Mouse (Mus musculus) intestine, embryonic 14.5 days (tissue): Measurements from ENCODE around the gene Mycbp. TPM values are rescaled to one million over a fixed set of nuclear protein-coding genes. Genes with fewer than 3 reads are reported as not detected.

Experiments used
- ATAC-seq: fragments of 200-750 bp; cut with Nextera tagmentation; replicated peaks from 2 replicates; pipeline ENCODE4 v1.8.0; 2017; ENCODE audit warnings: low read depth, moderate number of reproducible peaks, moderate TSS enrichment, moderate library complexity; ENCODE audit not compliant: low FRiP score, low TSS enrichment
- DNase-seq: peaks from one replicate; pipeline ENCODE4 v3.0.0-alpha.2; 2018; ENCODE audit warnings: low spot score
- H3K27ac ChIP-seq: fragments of 300-500 bp; sonication (generic); 2 replicates; pipeline ENCODE4 v1.5.1; 2014; ENCODE audit warnings: low read depth, mild to moderate bottlenecking, control low read depth
- H3K27me3 ChIP-seq: fragments of 300-500 bp; sonication (generic); replicated peaks from 2 replicates; pipeline ENCODE4 v1.6.1; 2014; ENCODE audit warnings: low read length, control low read depth; ENCODE audit not compliant: control insufficient read depth, insufficient read depth
- H3K36me3 ChIP-seq: fragments of 300-500 bp; sonication (generic); 2 replicates; pipeline ENCODE4 v1.6.1; 2014; ENCODE audit warnings: low read length, control low read depth; ENCODE audit not compliant: control insufficient read depth, insufficient read depth
- H3K4me1 ChIP-seq: fragments of 300-500 bp; sonication (generic); replicated peaks from 2 replicates; pipeline ENCODE4 v1.6.1; 2014; ENCODE audit warnings: low read length, control low read depth, mixed read lengths; ENCODE audit not compliant: control insufficient read depth, insufficient read depth
- H3K4me2 ChIP-seq: fragments of 300-500 bp; sonication (generic); 2 replicates; pipeline ENCODE4 v1.6.1; 2014; ENCODE audit warnings: low read length
- H3K4me3 ChIP-seq: fragments of 300-500 bp; sonication (generic); 2 replicates; pipeline ENCODE4 v1.5.1; 2014; ENCODE audit warnings: low read depth, low read length, control low read depth, mixed read lengths
- H3K9ac ChIP-seq: fragments of 300-500 bp; sonication (generic); 2 replicates; pipeline ENCODE4 v1.6.1; 2014; ENCODE audit warnings: mild to moderate bottlenecking, low read length
- H3K9me3 ChIP-seq: fragments of 300-500 bp; sonication (generic); 2 replicates; pipeline ENCODE4 v1.6.1; 2016; ENCODE audit warnings: low read length, control low read depth; ENCODE audit not compliant: control insufficient read depth
- WGBS: fragments of 180-500 bp; shearing (Covaris S2); extraction: QIAGEN DNeasy Blood & Tissue Kit; methylation state at CpG from one replicate; pipeline ENCODE4 v1.1.7; 2014; 5-methylcytosine and 5-hydroxymethylcytosine counted together
- polyA plus RNA-seq: library from polyadenylated mRNA; unstranded; fragments of >200 nt; fragmentation: Nextera tagmentation; extraction: Ambion mirVana; gene quantifications from 2 replicates; pipeline ENCODE4 v1.2.1, GENCODE M21; 2014

The Mycbp gene
- polyA plus RNA-seq, 1 experiment from 2014 or later, result 97.8 TPM

DNA sequence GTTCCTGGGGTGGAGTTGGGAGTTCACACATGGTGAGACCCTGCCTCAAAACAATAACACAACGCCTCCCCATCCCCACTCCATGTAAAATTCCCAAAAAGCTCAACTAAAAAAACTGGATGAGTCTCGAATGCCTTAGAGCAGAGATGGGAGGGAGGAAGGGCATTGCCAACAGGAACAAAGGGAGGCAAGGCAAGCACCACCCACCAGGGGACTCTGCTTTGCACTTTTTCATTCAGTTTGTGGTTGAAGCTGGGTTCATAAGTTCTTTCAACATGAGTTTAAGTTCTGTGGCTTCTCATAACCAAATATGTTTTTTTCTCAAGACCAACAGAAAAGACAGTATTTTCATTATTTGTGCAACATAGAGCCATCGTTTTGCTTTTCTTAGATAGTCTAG is 1.2 kb upstream of the Mycbp start:
- DNase-seq, result no peak
- Histone ChIP-seq H3K4me3 (no peak overlapping the region), H3K4me2 (no peak overlapping the region), H3K9me3 (no peaks in the 10 kb centered on the region), H3K4me1 (peaks cover 10% of the 10 kb centered on the region), H3K9ac (no peak overlapping the region), H3K36me3 (peaks cover under 1% of the 10 kb centered on the region), H3K27ac (no peak overlapping the region), H3K27me3 (no peaks in the 10 kb centered on the region)
- no peak for ATAC-seq
- 80% methylated on average over 3 of the region's 3 CpGs for WGBS

DNA sequence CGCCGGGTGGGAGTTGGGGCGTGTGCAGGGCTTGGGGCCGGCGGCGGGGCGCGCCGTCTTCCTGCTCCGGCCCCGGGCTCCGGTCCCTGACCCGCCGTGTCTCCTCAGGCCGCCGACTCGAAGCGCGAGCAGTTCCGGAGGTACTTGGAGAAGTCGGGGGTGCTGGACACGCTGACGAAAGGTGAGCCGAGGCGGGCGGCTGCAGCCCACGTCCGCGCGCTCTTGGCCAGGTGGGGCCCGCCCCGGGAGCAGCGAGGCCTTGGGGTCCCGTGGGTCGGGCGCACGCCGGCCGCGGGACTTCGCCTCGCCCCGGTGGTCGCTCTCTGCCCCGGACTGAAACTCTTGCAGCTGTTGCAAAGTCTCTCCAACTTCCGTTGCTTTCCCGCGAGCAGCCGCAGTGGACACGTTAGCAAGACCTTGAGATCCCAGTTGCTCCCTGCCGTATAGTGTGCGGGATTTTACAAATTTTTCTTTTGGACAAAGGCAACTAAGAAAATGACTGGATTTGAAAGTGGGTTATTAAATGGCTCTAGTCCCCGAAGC is 565 bp downstream of the Mycbp start:
- Histone ChIP-seq H3K27ac (peak overlapping the region; percentile 83), H3K4me2 (peak overlapping the region; percentile 72), H3K4me1 (peaks cover 10% of the 10 kb centered on the region), H3K36me3 (peaks cover 16% of the 10 kb centered on the region), H3K9me3 (no peaks in the 10 kb centered on the region), H3K27me3 (no peaks in the 10 kb centered on the region), H3K9ac (peak overlapping the region; percentile 65), H3K4me3 (peak overlapping the region; percentile 71)
- ATAC-seq (no peak), DNase-seq (no peak)
- under 1% methylated on average over 52 of the region's 53 CpGs for WGBS

DNA sequence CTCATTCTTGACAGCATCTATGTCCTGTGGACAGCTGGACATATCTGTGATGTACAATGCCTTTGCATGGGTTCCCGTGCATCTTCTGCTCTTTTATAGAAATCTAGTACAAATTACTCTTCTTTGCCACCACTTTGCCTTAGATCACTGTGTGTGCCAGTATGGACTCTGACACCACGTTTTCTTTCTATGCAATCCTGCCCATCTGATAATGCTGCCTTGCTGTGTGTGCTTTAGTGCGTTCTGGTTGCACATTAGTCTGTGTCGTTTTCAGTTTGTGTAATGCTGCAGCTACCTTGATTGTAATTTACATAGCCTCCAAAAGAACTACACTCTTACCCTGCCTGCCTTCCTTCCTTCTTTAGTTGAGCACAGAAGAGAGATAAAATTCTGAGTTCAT is 6.9 kb downstream of the Mycbp start:
- Histone ChIP-seq H3K36me3 (peaks cover 46% of the 10 kb centered on the region), H3K4me3 (no peak overlapping the region), H3K27me3 (no peaks in the 10 kb centered on the region), H3K9ac (no peak overlapping the region), H3K27ac (no peak overlapping the region), H3K4me1 (peaks cover 3% of the 10 kb centered on the region), H3K9me3 (no peaks in the 10 kb centered on the region), H3K4me2 (no peak overlapping the region)
- ATAC-seq, result no peak
- WGBS, result 88% methylated on average over 4 of the region's 4 CpGs
- no peak for DNase-seq

DNA sequence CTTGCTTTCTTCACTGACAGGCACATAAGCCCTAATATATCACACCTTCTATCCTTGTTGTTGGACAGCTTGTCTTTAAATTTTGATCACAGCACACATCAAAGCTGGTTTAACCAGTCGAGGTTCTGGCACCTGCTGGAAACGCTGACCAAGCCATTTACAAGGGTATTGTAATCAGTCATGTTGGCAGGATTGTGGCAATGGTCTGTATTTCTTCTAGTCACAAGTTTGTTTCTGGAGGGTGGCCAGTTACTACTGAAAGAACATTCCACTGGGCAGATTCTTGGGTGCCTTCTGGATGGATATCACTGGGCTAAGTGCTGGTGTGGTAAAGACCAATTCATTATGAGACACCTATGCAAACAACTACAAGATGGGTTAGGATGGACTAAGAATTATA is 7.8 kb downstream of the Mycbp start:
- H3K9me3 ChIP-seq, result no peaks in the 10 kb centered on the region
- 60% methylated on average over 2 of the region's 2 CpGs for WGBS
- H3K27me3 ChIP-seq, result no peaks in the 10 kb centered on the region
- H3K4me2 ChIP-seq, result no peak overlapping the region
- H3K4me3 ChIP-seq, result no peak overlapping the region
- DNase-seq, result no peak
- no peak overlapping the region for H3K27ac ChIP-seq
- H3K9ac ChIP-seq, result no peak overlapping the region
- ATAC-seq, result no peak
- no peaks in the 10 kb centered on the region; the same call in 1 of the 2 replicates for H3K4me1 ChIP-seq
- H3K36me3 ChIP-seq, result peaks cover 46% of the 10 kb centered on the region

DNA sequence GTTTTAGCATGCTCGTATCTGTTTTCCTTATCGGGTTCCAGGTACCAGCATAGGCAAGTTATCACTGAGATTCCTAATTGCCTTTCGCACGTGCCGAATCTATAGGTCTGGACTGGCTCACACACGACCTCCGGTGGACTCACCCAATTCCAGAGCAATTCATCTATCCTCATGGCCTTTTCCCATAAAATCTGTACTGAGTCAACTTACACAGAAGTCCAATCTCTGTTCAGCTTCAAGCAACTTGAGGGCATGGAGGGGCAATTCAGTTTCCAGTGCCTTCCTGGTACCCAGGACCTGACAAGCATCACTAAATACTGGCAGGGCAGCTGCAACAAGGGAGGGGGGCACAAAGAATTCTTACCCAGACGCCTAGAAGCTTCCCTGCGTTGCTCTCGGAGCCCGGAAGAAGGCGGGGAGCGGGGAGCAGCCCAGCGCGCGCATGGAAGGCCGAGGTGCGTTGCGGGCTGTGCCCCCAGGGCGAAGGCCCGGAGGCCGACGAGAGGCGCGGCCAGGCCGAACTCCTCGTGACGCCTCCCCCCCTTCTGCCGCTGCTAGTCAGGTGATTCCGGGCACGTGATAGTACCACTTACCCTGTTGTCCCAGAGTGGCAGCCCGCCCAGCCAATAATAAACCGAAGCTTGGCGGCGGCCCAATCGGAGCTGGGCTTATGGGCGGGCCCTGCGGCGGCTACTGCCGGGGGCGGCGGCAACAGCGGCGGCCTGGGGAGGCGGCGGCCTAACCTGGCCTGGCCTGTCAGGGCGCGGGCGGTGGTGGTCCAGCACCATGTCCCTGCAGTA is 12.3 kb downstream of the Mycbp start, which contains the start of gene Rragc:
Gene Rragc, plus strand, starts transcription at position 699 of the 800 bp plus-strand sequence.
- WGBS, result under 1% methylated on average over 48 of the region's 49 CpGs
- DNase-seq (peak; percentile 100), ATAC-seq (peak; percentile 99)
- Histone ChIP-seq H3K4me3 (peak within 1 kb of the TSS; percentile 95), H3K27ac (peak within 1 kb of the TSS; percentile 73), H3K9me3 (no peaks in the 10 kb centered on the region), H3K27me3 (no peaks in the 10 kb centered on the region), H3K9ac (peak within 1 kb of the TSS; percentile 82), H3K36me3 (peaks cover 33% of the 10 kb centered on the region), H3K4me1 (peaks cover 9% of the 10 kb centered on the region), H3K4me2 (peak within 1 kb of the TSS; percentile 73)

DNA sequence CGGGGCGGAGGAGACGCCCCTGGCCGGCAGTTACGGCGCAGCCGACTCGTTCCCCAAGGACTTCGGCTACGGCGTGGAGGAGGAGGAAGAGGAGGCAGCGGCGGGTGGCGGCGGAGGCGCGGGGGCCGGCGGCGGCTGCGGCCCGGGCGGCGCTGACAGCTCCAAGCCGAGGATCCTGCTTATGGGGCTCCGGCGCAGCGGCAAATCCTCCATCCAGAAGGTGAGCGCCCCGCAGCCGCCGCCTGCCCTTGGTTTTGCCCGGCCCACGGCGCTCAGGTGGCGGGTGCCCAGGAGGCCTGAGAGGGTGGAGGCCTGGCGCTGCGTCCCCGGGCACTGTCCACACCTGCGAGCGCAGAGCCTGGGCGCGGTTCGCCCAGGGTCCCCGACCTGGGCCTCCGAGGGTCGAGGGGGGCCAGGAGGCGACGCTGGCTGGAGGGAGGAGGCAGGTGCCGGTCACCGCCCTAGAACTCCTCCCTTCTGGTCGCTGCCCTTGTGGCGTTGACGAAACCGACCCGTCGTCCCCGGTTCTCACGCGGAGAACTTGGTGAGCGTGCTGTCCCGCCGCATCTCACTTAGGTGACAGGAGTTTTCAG is 13.0 kb downstream of the Mycbp start, which contains the start of gene 4930535I16Rik:
Gene 4930535I16Rik, minus strand, starts transcription at position 475 of the 593 bp plus-strand sequence.
- H3K4me3 ChIP-seq, result peak within 1 kb of the TSS; percentile 95
- peaks cover 33% of the 10 kb centered on the region for H3K36me3 ChIP-seq
- peak within 1 kb of the TSS; percentile 82 for H3K9ac ChIP-seq
- ATAC-seq (peak; percentile 57), DNase-seq (no peak)
- H3K27ac ChIP-seq, result peak within 1 kb of the TSS; percentile 73
- H3K9me3 ChIP-seq, result no peaks in the 10 kb centered on the region
- WGBS, result under 1% methylated on average over 56 of the region's 63 CpGs
- peak within 1 kb of the TSS; percentile 73 for H3K4me2 ChIP-seq
- peaks cover 9% of the 10 kb centered on the region for H3K4me1 ChIP-seq
- no peaks in the 10 kb centered on the region for H3K27me3 ChIP-seq

DNA sequence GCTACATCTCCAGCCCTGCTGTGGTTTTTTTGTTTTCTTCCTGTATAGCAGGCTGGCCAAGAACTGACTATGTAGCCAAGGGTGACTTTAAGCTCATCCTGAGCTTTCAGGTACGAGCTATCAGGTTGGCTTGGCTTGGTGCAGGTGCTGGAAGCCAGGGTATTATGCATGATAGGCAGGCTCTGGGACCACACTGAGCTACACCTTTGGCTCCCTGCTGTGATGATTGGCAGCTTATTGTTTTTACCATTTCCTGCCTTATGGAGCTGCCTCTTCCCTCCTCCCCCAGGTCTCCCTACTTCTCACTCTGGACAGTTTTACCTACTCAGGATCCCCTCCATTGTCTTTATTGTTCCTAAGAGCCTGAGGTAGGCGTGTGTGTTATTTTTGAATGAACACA is 14.2 kb downstream of the Mycbp start:
- peaks cover 37% of the 10 kb centered on the region for H3K36me3 ChIP-seq
- no peak overlapping the region for H3K9ac ChIP-seq
- peak overlapping the region; percentile 73 for H3K4me2 ChIP-seq
- peak overlapping the region; percentile 95 for H3K4me3 ChIP-seq
- H3K4me1 ChIP-seq, result peaks cover 9% of the 10 kb centered on the region
- ATAC-seq, result no peak
- no peak for DNase-seq
- no peaks in the 10 kb centered on the region for H3K9me3 ChIP-seq
- no peaks in the 10 kb centered on the region for H3K27me3 ChIP-seq
- WGBS, result 73% methylated on average over 2 of the region's 2 CpGs
- no peak overlapping the region for H3K27ac ChIP-seq

DNA sequence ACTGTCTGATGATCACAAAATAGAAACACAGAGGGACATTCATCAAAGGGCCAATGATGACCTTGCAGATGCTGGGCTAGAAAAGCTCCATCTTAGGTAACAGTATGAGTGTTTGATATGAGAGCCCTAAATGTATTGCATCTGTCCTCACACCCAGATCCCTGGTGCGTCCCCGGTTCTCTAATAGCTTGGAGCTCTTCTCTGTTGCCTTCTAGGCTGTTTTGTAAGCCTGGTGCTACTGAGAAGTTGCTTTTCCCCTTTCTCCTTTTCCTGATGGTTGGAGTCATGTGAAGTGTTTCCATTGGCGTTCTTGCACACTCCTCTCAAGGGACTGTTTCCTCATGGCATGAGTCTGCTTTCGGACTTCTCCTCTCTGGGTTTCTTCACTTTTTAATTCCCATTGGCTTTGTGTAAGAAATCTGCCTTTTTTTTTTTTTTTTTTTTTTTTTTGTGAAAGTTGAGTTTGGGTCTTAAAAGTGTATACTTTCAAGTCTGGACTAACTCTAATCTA is 16.5 kb downstream of the Mycbp start:
- Histone ChIP-seq H3K4me3 (no peak overlapping the region), H3K4me1 (peaks cover 9% of the 10 kb centered on the region), H3K27me3 (no peaks in the 10 kb centered on the region), H3K36me3 (peaks cover 59% of the 10 kb centered on the region), H3K9ac (no peak overlapping the region), H3K4me2 (no peak overlapping the region), H3K27ac (no peak overlapping the region), H3K9me3 (no peaks in the 10 kb centered on the region)
- no peak for ATAC-seq
- DNase-seq, result no peak
- 93% methylated on average over 4 of the region's 4 CpGs for WGBS
